In the genomic region with DNA sequence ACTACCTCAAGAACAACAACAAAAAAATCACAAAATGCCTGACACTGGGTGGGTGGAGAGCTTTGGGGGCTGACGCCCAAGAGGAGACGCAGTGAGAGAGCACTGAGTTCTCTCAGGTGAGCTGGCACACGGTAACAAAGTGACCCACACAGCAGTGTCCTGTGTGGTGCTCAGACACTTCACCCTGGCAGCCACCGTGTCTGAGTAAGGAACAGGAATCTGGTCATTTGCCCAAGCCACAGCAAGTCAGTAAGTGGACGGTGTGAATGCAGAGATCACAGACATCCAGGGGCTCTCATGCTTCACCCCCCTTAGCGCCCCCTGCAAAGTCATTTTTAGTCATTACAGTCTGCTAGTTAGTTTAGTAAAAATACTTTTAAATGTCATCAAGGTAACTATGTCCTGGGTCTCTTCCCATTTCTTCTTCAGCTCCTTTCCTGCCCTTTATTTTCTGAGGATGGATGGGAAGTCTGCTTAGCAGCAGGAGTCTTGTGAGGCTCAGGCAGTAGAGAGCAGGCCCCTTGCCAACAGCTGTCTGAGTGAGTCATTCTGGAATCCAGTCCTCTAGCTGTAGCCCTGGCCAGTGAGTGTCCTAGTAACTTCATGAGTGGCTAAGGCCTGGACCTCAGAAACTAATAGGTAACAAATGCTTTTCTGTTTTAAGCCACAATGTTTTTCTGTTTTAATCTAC, we compare ENCODE assay signal across 8 mouse cellular contexts. TPM values are rescaled to one million over a fixed set of nuclear protein-coding genes. Genes with fewer than 3 reads are reported as not detected.
DNase-seq lines count a peak whose midpoint lies in the region; ATAC-seq and TF ChIP-seq lines count a peak whose summit lies in the region.

No protein-coding gene starts in this region.

- H3K27me3 ChIP-seq in Patski: no peaks in the 10 kb centered on the region

- CTCF ChIA-PET in Patski (lab: Charles Lee): interaction anchor here (1.2 to 1.4 kb wide), 2 partner anchors 56 to 76 kb away, joined by 3 to 4 read pairs; no protein-coding TSS in a partner anchor

- TF ChIP-seq CTCF in Patski (IDR thresholded peaks at IDR 0.05): no peak

- intact Hi-C loops in heart, postnatal 25 days (cut with DNase I): loop anchor here (5.0 kb wide), 2 partner anchors 55 to 85 kb away; partner anchors contain the start of gene Hectd1

- POLR2A ChIA-PET in Patski (lab: Charles Lee): interaction anchor here (1.0 kb wide), 1 partner anchor 38 kb away, joined by 5 read pairs; no protein-coding TSS in a partner anchor

- ATAC-seq in Patski: peak; percentile 96
- no peak for ATAC-seq in megakaryocyte, adult 5-6 weeks (ENCODE audit: poor library complexity, severe bottlenecking)

- in situ Hi-C loops in Patski (cut with MboI; ENCODE audit: low pct_unique_long_range_greater_than_20kb): no loop called here

- DNase-seq in kidney, postnatal 14 days: peak; percentile 39
- no peak for DNase-seq in kidney, adult 18-20 months
- DNase-seq in Patski (ENCODE audit: low read depth, low spot score): peak; percentile 46
- DNase-seq in cerebellum, postnatal 25 days: peak; percentile 29 to 72
- DNase-seq in heart, postnatal 25 days (ENCODE audit: low spot score): peak; percentile 48
- peak; percentile 89 for DNase-seq in skeletal muscle tissue, adult 2 months (ENCODE audit: low read depth, low spot score)
- no peak for DNase-seq in embryo, embryonic 10.5 days (ENCODE audit: low spot score)

RNA-seq across cellular contexts. Expression of gene Hectd1, which starts 53.4 kb away (rescaled TPM):
- 57.6 TPM for polyA plus RNA-seq in Patski (2021)
- 10 to 100 TPM; 76.9 to 84.5 TPM for total RNA-seq in heart, postnatal 25 days (2021)
- total RNA-seq in megakaryocyte, adult 5-6 weeks (2015): 47.5 and 49.2 TPM in 2 replicates
- 89.7 and 96.1 TPM in 2 replicates for total RNA-seq in megakaryocyte, adult 5-6 weeks (2017)

Comparison
In these comparisons a context has a peak if more than half of its experiments do, and no peak if none do; other contexts are left out.
1. DNase-seq: peak in kidney, postnatal 14 days (single experiment), Patski (single experiment), cerebellum, postnatal 25 days (2 of 2), heart, postnatal 25 days (single experiment) and skeletal muscle tissue, adult 2 months (single experiment); none in kidney, adult 18-20 months (single experiment) and embryo, embryonic 10.5 days (single experiment).